Mouse (Mus musculus): Measurements from ENCODE around the gene Usp16.

DNA sequence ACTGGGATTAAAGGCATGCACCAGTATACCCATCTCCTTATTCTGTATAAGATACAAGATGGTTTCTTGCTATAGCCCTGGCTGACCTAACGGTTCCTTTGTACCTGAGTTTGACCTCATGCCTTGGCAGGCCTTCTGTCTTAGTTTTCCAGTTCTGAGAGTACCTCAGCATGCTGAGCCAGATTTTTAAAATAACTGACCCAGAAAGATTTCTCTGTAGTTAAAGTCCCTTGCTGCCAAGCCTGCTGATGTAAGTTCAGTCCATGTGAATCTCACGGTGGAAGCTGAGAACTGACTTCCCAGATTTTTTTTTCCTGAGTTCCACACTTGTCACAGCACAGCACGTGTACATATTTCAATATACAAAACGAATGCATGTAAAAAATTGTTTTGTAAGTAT is 16.1 kb downstream of the Usp16 start:
- no peak for TF ChIP-seq MYB (IDR thresholded peaks at IDR 0.05; ENCODE audit: low read depth, low read length)
- no peak for TF ChIP-seq MAFK (IDR thresholded peaks at IDR 0.05; ENCODE audit: borderline replicate concordance, low read depth, low read length)
- TF ChIP-seq MXI1 (IDR thresholded peaks at IDR 0.05; ENCODE audit: low read depth, low read length) = no peak
- no peak for TF ChIP-seq POLR2A (IDR thresholded peaks at IDR 0.05; ENCODE audit: control insufficient read depth in 1 of 2, insufficient read depth in 1 of 2, low read depth in 1 of 2, low read length in 2 of 2, poor library complexity in 1 of 2)
- no peak for TF ChIP-seq CTCF (IDR thresholded peaks at IDR 0.05 in 2 of 3, conservative IDR thresholded peaks at IDR 0.05 in 1 of 3; ENCODE audit: control insufficient read depth in 1 of 3, insufficient read depth in 1 of 3, low read depth in 2 of 3, low read length in 3 of 3, poor library complexity in 1 of 3, severe bottlenecking in 1 of 3)
- no peak for TF ChIP-seq GATA1 (IDR thresholded peaks at IDR 0.05; ENCODE audit: low read depth, low read length)
- no peak for TF ChIP-seq RAD21 (IDR thresholded peaks at IDR 0.05; ENCODE audit: low read depth, low read length)
- TF ChIP-seq NELFE (IDR thresholded peaks at IDR 0.05; ENCODE audit: low read depth, low read length) = no peak
- TF ChIP-seq MAZ (IDR thresholded peaks at IDR 0.05; ENCODE audit: low read depth, low read length) = no peak
- no peak for TF ChIP-seq EP300 (IDR thresholded peaks at IDR 0.05; ENCODE audit: low read depth in 1 of 2, low read length in 2 of 2)

Measured in MEL (cell line).